Mouse (Mus musculus): ENCODE measurements around the gene Spock1. TPM values are rescaled to one million over a fixed set of nuclear protein-coding genes. Genes with fewer than 3 reads are reported as not detected.
A peak's percentile ranks its signal among the peaks of the same experiment; 100 is the strongest.

Gene Spock1
- total and polyA plus RNA-seq, 2 experiments, result not detected

- Histone ChIP-seq H3K4me1 (ENCODE audit: control insufficient read depth, insufficient read depth, low read length) (no peaks in the 10 kb centered on the region), H3K9ac (ENCODE audit: low read depth, low read length) (no peak overlapping the region)
- TF ChIP-seq CTCF (IDR thresholded peaks at IDR 0.05; ENCODE audit: low read depth, low read length), result no peak
- TF ChIP-seq POLR2A (IDR thresholded peaks at IDR 0.05; ENCODE audit: extremely low read depth, insufficient read depth, low read length), result no peak
Observed at GRCm38 (mm10) chr13:57722329-57722936, 185.7 kb downstream of the Spock1 start.

GRCm38 (mm10) chr13:57721524-57722279 is 186.4 kb downstream of the Spock1 start:
- TF ChIP-seq POLR2A (IDR thresholded peaks at IDR 0.05; ENCODE audit: extremely low read depth, insufficient read depth, low read length) (no peak), CTCF (IDR thresholded peaks at IDR 0.05; ENCODE audit: low read depth, low read length) (peak; percentile 45; the same call in 1 of the 2 replicates)
- no peak for DNase-seq (ENCODE audit: extremely low read depth, low read depth, low spot score)
- Histone ChIP-seq H3K79me2 (ENCODE audit: control insufficient read depth, insufficient read depth, low read length) (no peaks in the 10 kb centered on the region), H3K9ac (ENCODE audit: low read depth, low read length) (no peak overlapping the region), H3K4me1 (ENCODE audit: control insufficient read depth, insufficient read depth, low read length) (no peaks in the 10 kb centered on the region), H3K36me3 (ENCODE audit: control insufficient read depth, insufficient read depth, low read length) (no peaks in the 10 kb centered on the region), H3K27me3 (ENCODE audit: control insufficient read depth, insufficient read depth, low read length) (no peaks in the 10 kb centered on the region), H3K27ac (replicated peaks; ENCODE audit: insufficient read depth, low read depth, low read length) (no peak overlapping the region), H3K4me3 (ENCODE audit: insufficient read depth, low read depth, low read length) (no peak overlapping the region)
- WGBS, result 62% methylated on average over 20 of the region's 20 CpGs

More at GRCm38 (mm10) chr13:57722329-57722936, 185.7 kb downstream of the Spock1 start:
- Histone ChIP-seq H3K36me3 (ENCODE audit: control insufficient read depth, insufficient read depth, low read length) (no peaks in the 10 kb centered on the region), H3K27me3 (ENCODE audit: control insufficient read depth, insufficient read depth, low read length) (no peaks in the 10 kb centered on the region), H3K4me3 (ENCODE audit: insufficient read depth, low read depth, low read length) (no peak overlapping the region), H3K27ac (replicated peaks; ENCODE audit: insufficient read depth, low read depth, low read length) (no peak overlapping the region), H3K79me2 (ENCODE audit: control insufficient read depth, insufficient read depth, low read length) (no peaks in the 10 kb centered on the region)
- 82% methylated on average over 17 of the region's 17 CpGs for WGBS
- no peak for DNase-seq (ENCODE audit: extremely low read depth, low read depth, low spot score)

GRCm38 (mm10) chr13:57718087-57718486 is 190.0 kb downstream of the Spock1 start:
- Histone ChIP-seq H3K79me2 (ENCODE audit: control insufficient read depth, insufficient read depth, low read length) (no peaks in the 10 kb centered on the region), H3K27me3 (ENCODE audit: control insufficient read depth, insufficient read depth, low read length) (no peaks in the 10 kb centered on the region), H3K36me3 (ENCODE audit: control insufficient read depth, insufficient read depth, low read length) (no peaks in the 10 kb centered on the region), H3K4me1 (ENCODE audit: control insufficient read depth, insufficient read depth, low read length) (no peaks in the 10 kb centered on the region), H3K9ac (ENCODE audit: low read depth, low read length) (no peak overlapping the region), H3K27ac (replicated peaks; ENCODE audit: insufficient read depth, low read depth, low read length) (no peak overlapping the region), H3K4me3 (ENCODE audit: insufficient read depth, low read depth, low read length) (no peak overlapping the region)
- WGBS, result 87% methylated on average over 5 of the region's 5 CpGs
- TF ChIP-seq CTCF (IDR thresholded peaks at IDR 0.05; ENCODE audit: low read depth, low read length) (no peak), POLR2A (IDR thresholded peaks at IDR 0.05; ENCODE audit: extremely low read depth, insufficient read depth, low read length) (no peak)
- DNase-seq (ENCODE audit: extremely low read depth, low read depth, low spot score), result no peak

- Histone ChIP-seq H3K4me3 (ENCODE audit: insufficient read depth, low read depth, low read length) (no peak overlapping the region), H3K27ac (replicated peaks; ENCODE audit: insufficient read depth, low read depth, low read length) (no peak overlapping the region), H3K9ac (ENCODE audit: low read depth, low read length) (no peak overlapping the region), H3K27me3 (ENCODE audit: control insufficient read depth, insufficient read depth, low read length) (no peaks in the 10 kb centered on the region), H3K79me2 (ENCODE audit: control insufficient read depth, insufficient read depth, low read length) (no peaks in the 10 kb centered on the region), H3K36me3 (ENCODE audit: control insufficient read depth, insufficient read depth, low read length) (no peaks in the 10 kb centered on the region), H3K4me1 (ENCODE audit: control insufficient read depth, insufficient read depth, low read length) (no peaks in the 10 kb centered on the region)
- TF ChIP-seq POLR2A (IDR thresholded peaks at IDR 0.05; ENCODE audit: extremely low read depth, insufficient read depth, low read length), result no peak
- TF ChIP-seq CTCF (IDR thresholded peaks at IDR 0.05; ENCODE audit: low read depth, low read length), result no peak
- DNase-seq (ENCODE audit: extremely low read depth, low read depth, low spot score), result no peak
- 75% methylated on average over 4 of the region's 4 CpGs for WGBS
Observed at GRCm38 (mm10) chr13:57712910-57713309, 195.2 kb downstream of the Spock1 start.

GRCm38 (mm10) chr13:57708425-57708824 is 199.7 kb downstream of the Spock1 start:
- no peak for DNase-seq (ENCODE audit: extremely low read depth, low read depth, low spot score)
- Histone ChIP-seq H3K9ac (ENCODE audit: low read depth, low read length) (no peak overlapping the region), H3K79me2 (ENCODE audit: control insufficient read depth, insufficient read depth, low read length) (no peaks in the 10 kb centered on the region), H3K4me1 (ENCODE audit: control insufficient read depth, insufficient read depth, low read length) (no peaks in the 10 kb centered on the region), H3K4me3 (ENCODE audit: insufficient read depth, low read depth, low read length) (no peak overlapping the region), H3K27ac (replicated peaks; ENCODE audit: insufficient read depth, low read depth, low read length) (no peak overlapping the region), H3K27me3 (ENCODE audit: control insufficient read depth, insufficient read depth, low read length) (no peaks in the 10 kb centered on the region), H3K36me3 (ENCODE audit: control insufficient read depth, insufficient read depth, low read length) (no peaks in the 10 kb centered on the region)
- TF ChIP-seq POLR2A (IDR thresholded peaks at IDR 0.05; ENCODE audit: extremely low read depth, insufficient read depth, low read length) (no peak), CTCF (IDR thresholded peaks at IDR 0.05; ENCODE audit: low read depth, low read length) (no peak)

- no peaks in the 10 kb centered on the region for H3K4me1 ChIP-seq (ENCODE audit: control insufficient read depth, insufficient read depth, low read length)
- no peak overlapping the region for H3K4me3 ChIP-seq (ENCODE audit: insufficient read depth, low read depth, low read length)
- no peak overlapping the region for H3K27ac ChIP-seq (replicated peaks; ENCODE audit: insufficient read depth, low read depth, low read length)
- no peak overlapping the region for H3K9ac ChIP-seq (ENCODE audit: low read depth, low read length)
- no peaks in the 10 kb centered on the region for H3K79me2 ChIP-seq (ENCODE audit: control insufficient read depth, insufficient read depth, low read length)
- DNase-seq (ENCODE audit: extremely low read depth, low read depth, low spot score), result no peak
- WGBS, result 91% methylated on average over 2 of the region's 2 CpGs
- TF ChIP-seq CTCF (IDR thresholded peaks at IDR 0.05; ENCODE audit: low read depth, low read length), result no peak
- no peak for TF ChIP-seq POLR2A (IDR thresholded peaks at IDR 0.05; ENCODE audit: extremely low read depth, insufficient read depth, low read length)
- no peaks in the 10 kb centered on the region for H3K36me3 ChIP-seq (ENCODE audit: control insufficient read depth, insufficient read depth, low read length)
- no peaks in the 10 kb centered on the region for H3K27me3 ChIP-seq (ENCODE audit: control insufficient read depth, insufficient read depth, low read length)
Observed at GRCm38 (mm10) chr13:57702966-57703365, 205.2 kb downstream of the Spock1 start.

Data from liver, adult 2 months (tissue).